Mouse (Mus musculus) fibroblast of lung, adult 2 months (primary cell): ENCODE measurements around the gene Gm28557.
"Not testable (repeated sequence)": the region's sequence is repeated elsewhere in the genome, so short reads cannot be mapped to it uniquely, and the experiment has no call there.

Experiments
- DNase-seq: peaks from one replicate; pipeline ENCODE4 v3.0.0-alpha.2; 2011; ENCODE audit warnings: low read depth

The Gm28557 gene

DNA sequence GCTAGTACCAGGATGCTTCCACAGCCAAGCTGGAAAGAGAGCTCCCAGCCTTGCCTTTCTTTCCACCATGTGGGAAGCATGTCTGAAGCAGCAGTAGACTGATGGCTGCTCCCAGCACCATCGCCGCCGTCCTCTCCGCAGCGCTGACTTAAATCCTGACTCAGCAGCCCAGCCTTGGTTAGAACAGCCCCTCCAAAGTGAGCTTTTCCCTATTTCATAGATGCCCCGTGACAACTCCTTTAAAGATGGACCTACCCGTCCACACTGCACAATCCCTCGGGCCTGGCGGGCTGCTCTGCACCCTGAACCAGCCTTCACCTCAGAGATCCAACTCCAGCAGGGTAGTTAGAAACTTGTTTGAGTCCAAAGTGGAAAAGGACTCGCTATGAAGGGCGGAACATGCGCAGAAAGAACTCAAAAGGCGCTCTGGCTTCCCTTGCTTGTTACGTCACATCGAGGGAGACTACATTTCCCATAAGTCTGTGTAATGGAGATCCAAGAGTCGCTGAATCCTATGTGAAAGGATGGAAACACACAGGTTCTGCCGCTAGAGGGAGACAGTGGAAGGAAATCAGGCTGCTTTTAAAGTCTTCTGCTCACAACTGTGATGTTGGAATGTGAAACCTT lies at the start of gene Gm28557:
Gm28557 (minus strand) TSS at position 411 of the 627 bp plus-strand sequence.
- DNase-seq = peak; percentile 98

DNA sequence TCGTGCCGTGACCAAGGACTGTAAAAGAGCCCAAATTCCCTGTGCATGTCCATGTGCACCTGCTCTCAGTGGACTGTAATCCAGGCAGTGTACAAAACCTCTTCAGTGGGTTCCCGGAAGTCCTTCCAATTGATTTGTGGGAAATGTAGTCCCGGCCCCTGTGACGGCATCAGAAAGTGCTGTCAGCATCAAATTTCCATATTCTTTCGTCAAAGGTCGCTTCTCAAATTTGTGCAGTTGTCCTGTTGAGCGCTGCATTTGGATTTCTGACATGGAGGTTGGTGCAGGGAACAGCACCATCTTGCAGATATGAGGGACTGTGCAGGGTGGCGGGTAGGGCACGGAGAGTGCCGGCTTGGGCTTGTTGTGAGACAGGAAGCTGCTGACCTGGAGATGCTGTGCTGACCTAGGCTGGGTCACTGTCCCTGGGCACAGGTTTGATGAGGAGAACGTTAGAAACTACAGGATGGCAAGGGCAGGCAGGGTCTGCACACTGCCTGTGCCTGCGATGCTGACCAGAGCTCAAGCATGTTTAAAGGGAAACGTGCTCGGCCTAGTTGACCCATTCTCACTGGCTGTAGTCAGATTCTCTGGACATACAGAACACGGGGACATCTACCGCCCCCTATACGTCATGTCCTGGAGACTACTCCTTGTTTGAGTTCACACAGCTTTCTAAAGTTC lies 19.8 kb upstream of the Gm28557 start:
- peak; percentile 60 for DNase-seq

DNA sequence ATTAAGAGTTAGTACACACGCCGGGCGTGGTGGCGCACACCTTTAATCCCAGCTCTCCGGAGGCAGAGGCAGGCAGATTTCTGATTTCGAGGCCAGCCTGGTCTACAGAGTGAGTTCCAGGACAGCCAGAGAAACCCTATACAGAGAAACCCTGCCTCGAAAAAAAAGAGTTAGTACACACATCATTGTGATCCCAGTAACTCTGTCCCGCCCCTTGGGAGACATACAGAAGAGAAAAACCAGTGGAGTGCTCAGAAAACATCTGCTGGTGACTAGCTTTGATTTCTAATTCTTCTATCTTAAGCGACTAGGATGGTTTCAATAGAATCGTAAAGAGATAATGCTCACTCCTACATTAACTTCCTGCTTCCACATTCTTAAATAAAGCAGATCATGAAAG lies 19.1 kb upstream of the Gm28557 start:
- DNase-seq = not testable (repeated sequence)

DNA sequence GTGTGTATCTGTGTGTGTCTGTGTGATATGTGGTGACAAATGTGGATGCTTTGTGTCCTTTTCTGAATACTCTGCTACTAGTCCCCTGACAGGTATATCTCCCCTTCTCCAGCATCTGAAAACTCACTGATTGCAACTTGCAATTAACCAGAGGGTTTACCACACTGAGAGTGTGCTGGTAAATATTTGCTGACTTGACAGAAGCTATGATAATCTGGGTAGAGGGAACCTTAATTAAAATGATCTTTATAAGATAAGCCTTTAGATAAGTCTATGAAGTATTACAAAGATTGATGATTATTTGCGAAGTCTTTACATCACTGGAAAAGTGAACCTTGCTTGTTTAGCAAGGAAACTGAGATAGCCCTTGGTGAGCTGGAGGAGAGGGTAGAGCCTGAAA lies 16.1 kb upstream of the Gm28557 start:
- DNase-seq = no peak

DNA sequence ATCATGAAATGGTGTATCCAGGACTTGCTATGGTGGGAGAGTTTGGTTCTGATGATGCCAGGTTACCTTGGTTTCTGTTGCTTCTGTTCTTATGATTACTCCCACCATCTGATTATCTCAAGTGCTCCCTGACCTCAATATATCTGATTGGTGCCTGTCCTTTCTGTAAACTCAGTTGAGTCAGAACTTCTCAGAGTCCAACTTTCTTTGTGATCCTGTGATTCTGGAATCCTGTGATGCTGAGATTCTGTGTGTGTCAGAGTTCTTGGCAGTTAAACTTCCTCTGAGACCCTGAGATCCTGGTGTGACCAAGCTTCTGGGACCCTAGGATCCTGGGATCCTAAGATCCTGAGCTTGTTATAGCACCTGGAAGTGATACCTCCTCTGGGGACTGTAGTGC lies 13.0 kb upstream of the Gm28557 start, which contains the start of gene Zfp759:
Zfp759 (plus strand) TSS at position 301 of the 400 bp plus-strand sequence.
- DNase-seq = not testable (repeated sequence)

DNA sequence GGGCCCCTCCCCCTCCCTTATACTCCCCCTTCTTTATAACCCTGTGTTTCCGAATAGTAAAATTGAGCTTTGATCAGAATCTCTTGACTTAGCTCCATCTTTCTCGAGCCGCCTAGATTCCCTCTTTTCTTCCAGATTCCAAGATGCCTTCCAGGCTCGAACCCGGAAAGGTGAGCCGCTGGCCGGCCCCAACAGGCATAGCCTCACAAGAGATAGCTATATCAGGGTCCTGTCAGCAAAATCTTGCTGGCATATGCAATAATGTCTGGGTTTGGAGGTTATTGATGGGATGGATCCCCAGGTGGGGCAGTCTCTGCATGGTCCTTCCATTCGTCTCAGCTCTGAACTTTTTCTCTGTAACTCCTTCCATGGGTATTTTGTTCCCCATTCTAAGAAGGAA lies 7.8 kb upstream of the Gm28557 start, which contains the start of gene Rslcan18:
Rslcan18 (minus strand) TSS at position 101 of the 400 bp plus-strand sequence.
- not testable (repeated sequence) for DNase-seq

DNA sequence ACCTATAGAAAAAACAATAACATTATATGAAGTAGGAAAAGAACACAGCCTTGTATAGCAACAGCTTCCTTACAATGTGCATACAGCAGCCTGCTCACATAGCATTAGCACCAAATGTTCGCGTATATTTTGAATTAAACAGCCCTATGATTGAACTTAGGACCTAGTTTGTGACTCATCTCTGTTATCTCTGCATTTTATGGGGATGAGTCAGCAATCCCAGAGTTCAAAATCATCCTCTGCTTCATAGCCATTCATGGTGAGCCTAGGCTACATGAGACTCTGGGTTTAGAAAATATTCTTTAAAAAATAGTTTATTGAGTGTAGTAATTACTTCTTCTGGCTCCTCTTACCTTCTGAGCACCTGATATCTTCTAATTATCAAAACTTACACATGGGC lies 4.9 kb upstream of the Gm28557 start:
- no peak for DNase-seq

DNA sequence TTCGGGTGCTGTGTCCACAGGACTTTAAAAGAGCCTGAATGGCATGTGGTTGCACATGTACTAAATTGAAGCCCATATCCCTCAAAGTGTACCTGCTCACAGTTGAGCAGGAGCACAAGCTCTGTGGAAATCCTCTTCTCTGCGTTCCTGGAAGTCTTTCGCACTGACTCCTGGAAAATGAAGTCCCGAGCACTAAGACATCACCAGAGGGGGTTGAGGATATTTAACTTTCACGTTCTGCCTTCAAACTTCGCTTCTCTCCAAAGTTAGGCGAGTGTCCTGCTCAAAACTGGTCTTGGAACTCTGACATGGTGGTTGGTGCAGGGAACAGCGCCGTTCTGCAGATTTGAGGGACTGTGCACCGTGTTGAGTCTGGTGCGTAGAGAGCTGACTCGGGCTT lies 3.7 kb upstream of the Gm28557 start:
- no peak for DNase-seq

DNA sequence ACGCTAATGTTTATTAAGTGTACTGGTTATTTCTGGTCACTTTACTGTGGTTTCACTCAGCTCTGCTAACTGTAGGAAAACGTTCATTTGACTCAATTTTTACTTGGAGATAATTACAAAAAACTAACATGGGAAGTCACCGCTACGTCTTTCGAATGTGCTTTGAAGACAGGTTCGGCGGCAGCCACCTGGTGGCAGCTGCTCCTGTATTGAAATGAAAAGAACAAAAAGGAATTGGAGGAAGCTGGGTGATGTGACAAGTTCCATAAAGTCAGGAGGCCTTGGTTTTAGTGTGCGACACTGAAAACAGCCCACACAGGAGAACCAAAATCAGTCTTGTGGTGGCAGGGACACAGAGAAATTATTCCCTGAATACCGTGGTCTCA lies 410 bp upstream of the Gm28557 start:
- DNase-seq = no peak

DNA sequence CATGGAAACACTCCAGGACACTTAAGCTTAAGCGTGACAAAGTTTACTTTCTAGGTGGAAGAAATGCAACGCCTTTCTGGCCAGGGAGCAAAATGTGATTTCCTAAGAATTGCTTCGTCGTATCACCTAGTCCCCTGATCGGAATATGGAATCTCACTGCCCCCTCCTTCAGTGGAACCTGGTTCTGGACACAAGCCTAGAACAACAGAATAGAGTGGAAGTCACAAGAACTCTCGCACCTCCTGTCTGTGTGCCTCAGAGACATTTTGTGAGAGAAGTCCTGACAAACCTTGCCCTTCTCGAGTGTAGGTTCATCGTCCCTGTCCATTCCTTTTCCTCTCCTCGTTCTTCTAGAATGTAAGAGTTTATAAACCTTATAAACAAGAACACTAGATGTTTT lies 723 bp downstream of the Gm28557 start:
- DNase-seq = no peak

DNA sequence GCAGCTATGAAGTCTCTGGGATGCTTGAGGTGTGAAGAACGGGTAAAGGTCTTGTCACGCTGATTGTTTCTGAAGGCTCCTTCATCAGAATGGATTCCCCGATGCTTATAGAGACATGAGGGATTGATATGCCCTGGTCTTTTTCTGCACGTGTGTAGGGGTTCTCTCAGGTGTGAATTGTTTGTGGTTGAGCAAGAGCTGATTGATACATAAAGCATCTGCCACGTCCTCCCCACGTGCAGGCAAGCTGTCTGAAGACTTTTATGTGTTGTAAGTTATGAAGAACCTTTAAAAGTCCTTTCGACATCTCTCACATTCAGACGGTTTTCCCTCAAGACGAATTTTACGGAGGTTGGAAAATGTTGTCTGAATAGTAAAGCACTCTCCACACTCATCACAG lies 10.5 kb downstream of the Gm28557 start, which contains the start of gene Zfp708:
Zfp708 (minus strand) TSS at position 101 of the 400 bp plus-strand sequence.
- DNase-seq = no peak

DNA sequence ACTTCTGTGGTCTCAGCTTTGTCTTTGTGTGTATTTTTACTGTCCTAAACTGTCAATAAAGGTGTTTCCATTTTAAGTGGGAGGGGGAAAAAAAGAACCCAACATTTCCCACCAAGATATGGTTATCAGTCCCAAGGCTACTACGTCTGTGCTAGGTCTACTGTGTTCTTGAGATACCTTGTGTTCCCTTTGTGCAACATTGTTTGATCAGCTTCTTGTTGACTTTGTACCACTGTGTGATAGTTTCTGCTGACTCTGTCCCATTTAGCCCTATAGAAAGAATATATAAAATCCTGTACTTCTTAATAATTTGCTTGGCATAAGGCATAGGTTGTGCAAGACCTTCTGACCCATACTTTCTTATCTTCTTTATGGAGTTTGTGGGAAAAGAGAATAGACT lies 18.2 kb downstream of the Gm28557 start:
- no peak for DNase-seq

DNA sequence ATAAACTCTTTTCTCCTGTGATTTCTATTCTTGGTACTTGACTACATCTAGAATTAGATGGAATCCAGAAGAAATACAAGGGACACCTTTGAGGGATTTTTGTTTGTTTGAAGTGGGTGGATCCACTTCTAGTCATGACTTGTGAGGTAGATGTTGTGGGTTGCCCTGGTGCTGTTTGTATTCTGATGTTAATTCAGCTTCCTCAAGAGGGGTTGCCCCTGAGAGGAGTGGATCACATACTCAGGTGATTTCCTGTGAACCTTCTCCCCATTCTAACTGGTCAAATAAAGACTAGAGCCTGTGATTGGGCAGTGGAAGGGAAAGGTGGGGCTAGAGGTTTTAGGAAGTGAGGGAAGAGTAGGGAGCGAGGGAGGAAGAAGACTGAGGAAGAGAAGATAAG lies 26.5 kb downstream of the Gm28557 start:
- DNase-seq = no peak

DNA sequence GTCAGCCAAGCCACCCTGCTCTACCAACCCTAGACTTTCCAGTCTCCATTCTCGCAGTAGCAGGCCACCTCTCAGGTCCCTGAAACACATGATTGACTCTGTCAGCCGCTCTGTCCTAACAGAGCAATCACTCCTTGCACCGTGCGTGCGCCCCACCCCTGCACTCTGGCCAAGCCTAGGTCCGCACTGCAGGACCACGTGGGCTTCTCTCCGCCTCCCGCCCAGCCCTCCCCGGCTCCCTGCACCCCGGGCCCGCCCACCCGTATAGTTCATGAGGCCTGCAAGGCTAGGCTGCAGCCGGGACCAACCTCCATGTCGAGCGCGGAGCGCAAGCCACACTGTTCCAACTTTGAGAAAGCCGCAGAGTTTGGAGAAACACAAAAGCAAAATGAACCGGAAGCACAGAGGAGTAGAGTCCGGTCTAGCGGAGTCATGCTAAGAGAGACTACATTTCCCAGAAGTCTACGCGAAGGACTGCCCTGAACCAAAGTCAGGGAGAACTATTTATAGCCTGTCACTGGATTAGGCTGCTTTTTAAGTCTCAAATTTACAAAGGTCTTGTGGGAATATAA lies 27.2 kb downstream of the Gm28557 start:
- peak; percentile 79 for DNase-seq

DNA sequence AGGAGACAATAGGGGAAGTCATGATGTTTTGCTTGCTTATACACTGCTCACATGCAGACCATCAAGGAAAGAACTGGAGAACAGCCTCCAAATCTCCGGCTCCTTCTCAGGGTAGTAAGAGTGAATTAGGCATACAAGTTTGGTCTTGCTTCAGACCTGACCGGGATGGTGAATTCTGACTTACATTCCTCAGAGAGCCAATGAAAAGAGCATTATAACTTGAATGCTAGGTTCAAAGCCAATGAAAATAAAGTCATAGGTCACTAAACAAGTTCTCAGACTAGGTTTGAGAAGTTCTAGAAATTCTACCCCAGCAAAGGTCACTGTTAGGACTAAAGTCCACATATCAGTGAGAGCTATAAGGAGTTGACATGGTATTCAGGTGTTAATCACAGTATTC lies 31.2 kb downstream of the Gm28557 start:
- no peak for DNase-seq

DNA sequence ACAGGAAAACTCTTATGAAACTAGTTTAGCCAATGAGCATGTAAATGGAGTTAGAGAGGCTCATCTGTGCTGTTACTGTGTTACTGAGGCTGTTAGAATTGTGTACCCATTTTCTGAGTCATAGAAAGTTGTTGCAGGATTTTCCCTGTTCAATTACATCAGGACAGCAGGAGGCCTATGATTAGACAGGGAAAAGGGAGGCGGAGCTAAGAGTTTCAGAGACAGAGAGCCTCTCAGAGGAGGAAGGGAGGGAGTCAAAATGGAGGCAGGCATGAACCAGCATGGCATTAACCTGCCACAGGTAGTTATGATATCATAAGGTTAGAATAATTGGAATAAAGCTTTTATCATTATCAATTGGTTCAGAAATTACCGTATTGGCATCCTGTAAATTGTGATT lies 35.6 kb downstream of the Gm28557 start:
- DNase-seq = no peak

DNA sequence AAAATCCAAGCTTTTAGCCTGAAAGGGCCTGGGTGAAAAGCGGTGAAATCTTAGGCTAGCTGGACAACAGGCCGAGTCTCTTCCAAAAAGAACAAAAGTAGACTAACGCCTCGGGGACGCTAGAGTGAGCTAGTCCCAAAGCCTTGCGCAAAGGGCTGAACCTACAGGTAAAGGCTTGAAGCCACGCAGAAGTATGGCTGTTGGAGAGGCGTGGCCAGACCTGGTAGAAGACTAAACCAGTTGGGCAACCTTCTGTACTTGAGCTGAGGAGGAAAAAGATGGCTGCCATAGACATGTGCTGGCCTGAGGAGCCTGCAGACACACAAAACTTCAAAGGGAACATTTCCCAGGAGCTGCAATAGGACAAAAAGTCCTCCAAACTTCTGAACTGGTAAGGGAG lies 43.0 kb downstream of the Gm28557 start:
- DNase-seq = no peak

DNA sequence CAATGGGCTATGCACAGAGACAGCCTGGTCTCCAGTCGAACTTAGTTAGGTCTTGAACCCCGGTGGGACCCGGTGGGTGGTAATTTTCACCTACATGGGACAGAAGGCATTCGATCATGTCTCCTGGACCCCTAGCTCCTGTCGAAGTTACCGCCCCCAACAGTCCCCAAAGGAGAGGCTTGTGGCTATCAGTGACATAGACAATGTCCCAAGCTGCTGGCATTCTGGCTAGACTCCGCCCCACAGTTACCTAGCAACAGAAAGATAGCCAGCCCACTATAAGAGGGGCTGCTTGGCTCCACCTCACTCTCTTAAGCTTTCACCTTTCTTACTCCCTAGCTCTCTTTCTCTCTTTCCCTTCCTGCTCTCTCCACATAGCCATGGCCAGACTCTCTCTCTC lies 46.0 kb downstream of the Gm28557 start:
- no peak for DNase-seq

DNA sequence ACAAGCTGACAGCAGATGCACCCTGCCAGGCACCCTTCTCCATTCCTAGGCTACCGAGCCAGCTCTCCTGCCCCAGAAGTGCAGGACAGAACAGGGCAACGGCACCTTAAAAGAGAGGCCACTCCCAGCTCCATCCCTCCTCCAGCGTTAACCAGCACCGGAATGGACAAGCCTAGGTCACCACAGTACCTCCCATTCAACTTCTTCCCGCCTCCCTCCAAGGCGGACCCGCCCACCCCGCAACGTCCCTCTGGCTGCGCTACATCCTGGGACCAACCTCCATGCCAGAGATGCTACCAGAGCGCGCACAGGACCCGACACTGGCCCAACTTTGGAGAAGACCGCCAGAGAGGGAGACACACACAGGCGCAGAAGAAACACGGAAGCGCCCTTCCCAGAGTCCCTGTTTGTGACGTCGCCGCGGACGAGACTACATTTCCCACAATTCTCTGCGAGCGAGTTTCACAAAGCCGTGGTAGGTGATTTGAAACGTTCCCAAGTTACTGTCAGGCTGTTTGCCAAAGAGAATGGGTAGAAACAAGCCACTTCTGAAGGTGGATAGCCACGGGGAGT lies 47.5 kb downstream of the Gm28557 start, which contains the start of gene Zfp712:
Zfp712 (minus strand) TSS at position 385 of the 573 bp plus-strand sequence.
- DNase-seq = peak; percentile 87

DNA sequence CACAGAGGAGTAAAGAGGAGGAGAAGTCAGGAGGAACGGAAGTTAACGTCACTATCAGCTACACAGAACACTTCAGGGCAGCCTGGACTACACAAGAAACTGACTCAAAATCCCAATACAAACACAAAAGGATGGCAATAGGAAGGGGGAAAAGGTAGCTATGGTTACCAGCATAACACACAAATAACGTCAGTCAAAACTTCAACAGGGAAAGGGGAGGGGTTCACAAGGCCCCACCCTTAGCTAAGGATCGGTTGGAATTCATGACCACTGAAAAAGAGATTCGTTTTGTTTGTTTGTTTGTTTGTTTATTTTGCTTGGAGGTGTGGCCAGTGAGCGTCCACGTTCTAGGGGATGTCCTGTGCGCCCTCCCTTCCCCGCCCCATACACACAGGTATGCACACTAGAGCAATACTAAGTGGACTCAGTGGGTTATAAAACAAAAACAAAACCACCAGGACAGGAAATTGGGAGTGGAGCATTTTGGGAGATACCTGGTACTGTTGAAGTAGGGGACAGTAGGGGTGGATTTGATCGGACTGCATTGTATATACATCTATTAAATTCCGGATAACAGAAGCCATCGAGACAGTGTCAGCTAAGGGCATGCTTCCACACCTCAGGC lies 48.1 kb downstream of the Gm28557 start:
- no peak for DNase-seq
